Mouse (Mus musculus): ENCODE results near the gene B3gnt8.

GRCm38 (mm10) chr7:25644631-25645030 is 18.2 kb downstream of the B3gnt8 start:
- TF ChIP-seq POLR2A (IDR thresholded peaks at IDR 0.05; ENCODE audit: extremely low read depth, insufficient read depth, low read length) (no peak), CTCF (IDR thresholded peaks at IDR 0.05; ENCODE audit: extremely low read depth, insufficient read depth, low read length) (no peak)
